Mouse (Mus musculus) forebrain, embryonic 10.5 days (tissue): ENCODE results near the gene Mllt10. TPM values are rescaled to one million over a fixed set of nuclear protein-coding genes. Genes with fewer than 3 reads are reported as not detected.

Source experiments
- DNase-seq: peaks from one replicate; pipeline ENCODE4 v3.0.0-alpha.2; 2017; ENCODE audit warnings: low spot score; ENCODE audit errors: extremely low spot score
- H3K27ac ChIP-seq: fragments of 300-500 bp; sonication (generic); 2 replicates; pipeline ENCODE4 v1.5.1; 2016; ENCODE audit warnings: mild to moderate bottlenecking
- H3K27me3 ChIP-seq: fragments of 300-500 bp; sonication (generic); 2 replicates; pipeline ENCODE4 v1.6.1; 2016; ENCODE audit warnings: mild to moderate bottlenecking; ENCODE audit not compliant: poor library complexity, severe bottlenecking
- H3K36me3 ChIP-seq: fragments of 300-500 bp; sonication (generic); replicated peaks from 2 replicates; pipeline ENCODE4 v1.6.1; 2016; ENCODE audit warnings: mild to moderate bottlenecking, moderate library complexity
- H3K4me1 ChIP-seq: fragments of 300-500 bp; sonication (generic); 2 replicates; pipeline ENCODE4 v1.6.1; 2016
- H3K4me3 ChIP-seq: fragments of 300-500 bp; sonication (generic); 2 replicates; pipeline ENCODE4 v1.5.1; 2016; ENCODE audit warnings: mild to moderate bottlenecking, moderate library complexity
- H3K9me3 ChIP-seq: fragments of 300-500 bp; sonication (generic); 2 replicates; pipeline ENCODE4 v1.6.1; 2016; ENCODE audit warnings: mild to moderate bottlenecking, moderate library complexity
- WGBS: fragments of 180-500 bp; shearing (Covaris S2); methylation state at CpG from one replicate; pipeline ENCODE4 v1.1.7; 2016; 5-methylcytosine and 5-hydroxymethylcytosine counted together
- polyA plus RNA-seq: library from polyadenylated mRNA; unstranded; fragments of >200 nt; fragmentation: Nextera tagmentation; extraction: Ambion mirVana; gene quantifications from 2 replicates; pipeline ENCODE4 v1.2.1, GENCODE M21; 2016

The Mllt10 gene
- polyA plus RNA-seq, 1 experiment from 2014 or later, result 65.0 TPM

DNA sequence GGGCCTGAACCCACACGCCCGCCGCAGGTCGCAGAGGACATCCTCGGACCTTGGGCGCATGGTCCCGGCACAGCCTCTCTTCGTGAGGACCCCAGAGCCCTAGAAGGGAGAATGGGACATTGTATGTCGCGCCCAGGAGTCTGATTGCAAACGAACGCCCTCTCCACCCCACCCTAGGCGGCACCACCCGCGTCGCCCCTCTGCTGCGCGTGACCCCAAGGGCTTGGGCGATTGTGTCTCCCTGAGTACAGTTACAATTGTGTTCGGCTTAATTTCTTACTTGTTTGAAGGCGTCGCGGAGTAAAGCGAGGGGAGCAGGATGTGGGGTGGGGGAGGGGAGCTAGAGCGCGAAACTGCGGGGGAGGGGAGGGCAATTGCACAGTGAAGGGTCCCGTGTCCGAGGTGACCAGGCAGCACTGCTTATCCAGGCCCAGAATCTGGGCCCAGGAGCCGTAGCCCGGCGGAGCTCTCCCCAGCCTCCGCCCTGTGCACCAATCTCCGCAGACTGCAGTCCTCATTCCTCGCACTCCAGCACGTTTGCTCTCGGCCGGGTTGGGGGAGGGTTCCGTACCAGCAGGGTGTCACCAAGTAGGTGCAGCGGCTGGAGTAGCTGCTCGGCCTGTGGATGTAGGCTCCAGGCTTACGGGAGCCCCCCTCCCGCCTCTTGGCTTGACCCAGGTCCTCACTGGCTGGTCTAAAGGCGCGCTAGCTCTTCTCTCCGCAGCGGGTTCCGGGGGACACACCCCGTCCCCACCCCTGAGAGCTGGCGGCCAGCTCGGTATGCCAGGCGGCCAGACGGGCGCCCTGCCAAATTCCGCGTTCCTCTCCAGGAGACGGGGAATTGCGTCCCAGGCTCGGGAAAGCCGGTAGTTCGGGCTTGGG, 26.7 kb upstream of the Mllt10 start:
- no peaks in the 10 kb centered on the region for H3K36me3 ChIP-seq
- H3K9me3 ChIP-seq, result no peaks in the 10 kb centered on the region
- peak; percentile 83 for DNase-seq
- peak overlapping the region; percentile 100 for H3K27ac ChIP-seq
- WGBS, result under 1% methylated on average over 61 of the region's 61 CpGs
- H3K27me3 ChIP-seq, result no peaks in the 10 kb centered on the region
- H3K4me3 ChIP-seq, result peak overlapping the region; percentile 80
- H3K4me1 ChIP-seq, result peaks cover 95% of the 10 kb centered on the region

DNA sequence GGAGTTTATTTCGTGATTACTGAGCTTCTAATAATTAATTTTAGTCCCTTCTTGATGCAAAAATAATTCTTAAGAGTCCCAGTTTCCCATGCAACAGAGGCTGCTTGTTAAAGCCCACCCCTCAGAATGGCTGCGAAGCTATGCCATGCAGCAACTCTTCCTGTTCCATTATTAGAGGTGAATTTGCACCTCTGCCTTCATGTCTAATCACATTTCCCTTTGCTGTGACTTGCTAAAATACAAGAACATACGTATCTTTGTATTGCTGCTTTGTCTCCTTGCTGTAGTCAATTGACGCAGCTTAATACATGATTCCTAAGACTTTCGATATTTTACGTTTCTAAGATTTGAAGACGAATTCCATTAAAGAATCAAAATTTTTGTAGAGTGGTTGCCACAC, 25.4 kb upstream of the Mllt10 start:
- H3K27ac ChIP-seq, result peak overlapping the region; percentile 100
- H3K4me3 ChIP-seq, result peak overlapping the region; percentile 80
- no peaks in the 10 kb centered on the region for H3K36me3 ChIP-seq
- no peaks in the 10 kb centered on the region for H3K27me3 ChIP-seq
- WGBS, result 41% methylated on average over 7 of the region's 7 CpGs
- peaks cover 95% of the 10 kb centered on the region for H3K4me1 ChIP-seq
- no peak for DNase-seq
- H3K9me3 ChIP-seq, result no peaks in the 10 kb centered on the region

DNA sequence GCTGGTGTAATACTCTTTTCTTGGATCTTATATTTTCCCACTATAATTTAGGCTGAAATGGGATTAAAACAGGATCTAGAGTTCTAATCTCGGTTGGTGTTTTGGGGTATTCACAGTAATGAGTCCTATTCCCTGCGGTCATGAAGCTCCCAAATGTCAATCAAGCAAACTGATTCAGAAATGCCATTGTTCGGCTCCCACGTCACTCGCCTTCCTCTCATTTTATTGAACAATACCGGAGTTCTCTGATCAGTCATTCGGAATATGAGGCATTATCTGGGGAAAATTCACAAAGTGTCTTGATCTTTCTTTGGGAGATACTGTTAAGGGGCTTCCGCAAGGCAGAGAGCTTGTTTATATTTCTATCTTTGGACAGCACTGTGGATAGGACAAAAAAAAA, 24.5 kb upstream of the Mllt10 start:
- peak; percentile 67 for DNase-seq
- peak overlapping the region; percentile 100 for H3K27ac ChIP-seq
- H3K27me3 ChIP-seq, result no peaks in the 10 kb centered on the region
- no peaks in the 10 kb centered on the region for H3K36me3 ChIP-seq
- peak overlapping the region; percentile 80 for H3K4me3 ChIP-seq
- H3K4me1 ChIP-seq, result peaks cover 96% of the 10 kb centered on the region
- 5% methylated on average over 8 of the region's 8 CpGs for WGBS
- no peaks in the 10 kb centered on the region for H3K9me3 ChIP-seq

DNA sequence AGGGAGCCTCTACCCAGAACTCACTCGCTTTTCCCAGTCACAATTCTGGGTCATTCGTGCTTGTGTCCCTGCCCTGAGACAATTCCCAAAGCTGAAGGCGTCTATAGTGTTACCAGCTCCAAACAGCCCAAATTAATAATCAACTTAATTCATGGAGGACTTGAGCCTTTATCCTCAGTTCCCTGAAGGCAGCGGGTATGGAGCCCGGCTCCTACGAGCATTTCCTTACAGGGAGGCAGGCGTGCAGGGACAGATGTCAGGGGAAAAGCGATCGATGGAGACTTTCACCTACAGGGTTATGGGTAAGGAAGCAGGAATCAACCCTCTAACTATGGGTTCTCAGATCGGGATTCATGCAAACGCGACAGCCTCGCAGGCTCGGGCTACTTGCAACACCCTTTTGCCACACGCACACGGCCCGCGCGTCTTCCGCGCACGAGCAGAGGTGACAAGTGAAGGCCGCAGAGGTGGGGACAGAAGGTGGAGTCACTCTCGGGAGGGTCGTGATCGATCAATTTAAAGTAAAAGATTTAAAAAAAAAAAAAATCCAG, 23.7 kb upstream of the Mllt10 start:
- H3K27ac ChIP-seq, result peak overlapping the region; percentile 100
- peak overlapping the region; percentile 80 for H3K4me3 ChIP-seq
- peak; percentile 61 for DNase-seq
- H3K36me3 ChIP-seq, result no peaks in the 10 kb centered on the region
- peaks cover 94% of the 10 kb centered on the region for H3K4me1 ChIP-seq
- under 1% methylated on average over 26 of the region's 26 CpGs for WGBS
- no peaks in the 10 kb centered on the region for H3K27me3 ChIP-seq
- H3K9me3 ChIP-seq, result no peaks in the 10 kb centered on the region

DNA sequence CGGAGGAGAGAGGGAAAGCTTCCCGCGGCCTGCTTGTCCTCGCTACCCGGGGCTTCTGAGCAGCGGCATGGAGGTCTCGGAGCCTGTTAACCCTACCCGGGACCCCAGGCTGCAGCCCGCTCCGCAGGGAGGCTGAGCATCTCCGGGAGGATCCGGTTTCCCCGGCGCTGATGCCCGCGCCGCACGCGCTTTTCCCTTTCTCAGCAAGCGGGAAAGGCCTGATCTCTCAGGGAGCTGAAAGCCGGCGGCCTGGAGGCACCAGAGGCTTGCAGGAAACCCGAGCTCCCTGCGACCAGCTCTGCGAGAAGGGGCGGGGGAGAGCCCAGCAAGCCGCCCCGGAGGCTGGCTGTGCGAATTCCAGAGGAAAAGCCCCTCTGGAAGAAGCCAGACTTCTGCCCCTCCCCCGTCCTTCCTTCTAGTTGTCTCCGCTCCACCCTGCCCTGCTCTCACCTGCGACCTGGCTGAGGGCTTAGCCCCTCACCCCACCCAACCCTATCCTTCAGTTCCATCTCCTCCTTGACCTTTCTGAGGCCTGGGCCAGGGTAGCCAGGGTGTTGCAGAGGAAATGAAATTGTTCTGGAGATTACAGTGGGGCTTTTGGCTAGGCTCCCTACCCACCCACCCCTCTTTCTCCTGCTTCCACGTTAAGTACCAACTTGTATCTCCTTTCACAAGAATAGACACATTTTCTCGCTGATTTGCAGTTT, 23.1 kb upstream of the Mllt10 start:
- WGBS, result under 1% methylated on average over 34 of the region's 34 CpGs
- peak; percentile 84 for DNase-seq
- H3K4me3 ChIP-seq, result peak overlapping the region; percentile 80
- H3K36me3 ChIP-seq, result no peaks in the 10 kb centered on the region
- H3K27ac ChIP-seq, result peak overlapping the region; percentile 100
- no peaks in the 10 kb centered on the region for H3K27me3 ChIP-seq
- H3K9me3 ChIP-seq, result no peaks in the 10 kb centered on the region
- H3K4me1 ChIP-seq, result peaks cover 93% of the 10 kb centered on the region

DNA sequence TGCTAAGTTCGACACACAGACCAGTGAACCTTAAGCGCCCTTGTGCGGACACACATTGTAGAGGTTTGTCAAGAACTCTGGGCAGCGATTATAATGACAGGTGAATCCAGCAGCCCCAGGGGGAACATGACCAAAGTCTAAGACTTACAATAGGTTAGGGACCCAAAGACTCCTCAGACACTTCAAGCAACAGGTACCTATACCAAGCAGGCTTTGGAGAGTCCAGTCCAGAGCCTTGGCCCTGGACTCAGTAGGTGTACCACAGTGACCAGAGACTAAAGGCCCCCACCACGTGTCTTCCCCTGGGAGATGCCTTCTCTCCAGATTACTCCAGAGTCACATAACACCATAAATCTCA, 22.5 kb upstream of the Mllt10 start:
- Histone ChIP-seq H3K27me3 (no peaks in the 10 kb centered on the region), H3K4me1 (peaks cover 93% of the 10 kb centered on the region), H3K9me3 (no peaks in the 10 kb centered on the region), H3K36me3 (no peaks in the 10 kb centered on the region), H3K27ac (peak overlapping the region; percentile 100), H3K4me3 (peak overlapping the region; percentile 80)
- 18% methylated on average over 5 of the region's 5 CpGs for WGBS
- DNase-seq, result no peak

DNA sequence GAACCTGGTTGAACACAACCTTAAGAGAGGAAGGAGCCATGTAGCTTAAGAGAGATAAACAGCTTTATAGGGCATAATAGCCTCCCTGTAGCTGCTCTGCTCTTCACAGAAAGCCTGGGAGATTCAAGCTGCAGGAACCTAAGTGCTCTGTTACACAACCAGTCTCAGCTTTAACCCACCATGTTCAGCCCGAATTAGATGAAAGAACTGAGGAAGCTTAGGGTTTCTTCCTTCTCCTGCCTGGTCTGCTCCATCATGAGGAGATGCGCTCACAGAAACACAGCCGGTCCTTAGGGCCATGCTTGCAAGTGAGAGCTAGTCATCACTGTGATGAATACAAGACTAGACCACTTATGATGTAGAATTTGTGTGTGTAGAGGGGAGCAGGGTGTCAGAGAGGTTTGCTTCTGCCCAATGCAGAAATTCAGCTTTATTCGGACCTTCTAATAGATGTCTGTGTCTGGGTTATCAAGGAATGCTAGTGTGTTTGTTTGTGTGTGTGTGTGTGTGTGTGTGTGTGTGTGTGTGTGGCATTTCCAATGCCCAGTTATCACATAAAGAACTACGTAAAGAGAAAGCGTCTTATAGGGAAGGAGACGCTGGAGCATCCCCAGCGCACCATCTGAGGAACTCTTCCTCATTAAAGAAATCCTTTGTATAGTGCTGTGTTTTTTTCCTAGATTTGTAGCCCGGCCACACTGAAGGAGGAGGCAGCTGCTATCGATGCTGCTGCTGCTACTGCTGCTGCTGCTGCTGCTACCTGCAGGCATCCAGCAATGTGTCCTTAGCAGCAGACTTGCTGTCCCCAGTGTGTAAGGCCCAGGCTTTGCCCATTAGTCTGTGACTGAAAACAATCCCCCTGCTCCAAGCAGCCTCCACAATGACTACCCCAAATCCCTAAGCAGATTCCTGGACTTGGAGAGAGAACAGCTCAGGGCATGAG, 21.6 kb upstream of the Mllt10 start:
- no peaks in the 10 kb centered on the region for H3K9me3 ChIP-seq
- H3K4me1 ChIP-seq, result peaks cover 95% of the 10 kb centered on the region
- 28% methylated on average over 10 of the region's 10 CpGs for WGBS
- no peaks in the 10 kb centered on the region for H3K27me3 ChIP-seq
- peak; percentile 36 for DNase-seq
- H3K36me3 ChIP-seq, result no peaks in the 10 kb centered on the region
- H3K27ac ChIP-seq, result peak overlapping the region; percentile 100
- peak overlapping the region; percentile 80 for H3K4me3 ChIP-seq

DNA sequence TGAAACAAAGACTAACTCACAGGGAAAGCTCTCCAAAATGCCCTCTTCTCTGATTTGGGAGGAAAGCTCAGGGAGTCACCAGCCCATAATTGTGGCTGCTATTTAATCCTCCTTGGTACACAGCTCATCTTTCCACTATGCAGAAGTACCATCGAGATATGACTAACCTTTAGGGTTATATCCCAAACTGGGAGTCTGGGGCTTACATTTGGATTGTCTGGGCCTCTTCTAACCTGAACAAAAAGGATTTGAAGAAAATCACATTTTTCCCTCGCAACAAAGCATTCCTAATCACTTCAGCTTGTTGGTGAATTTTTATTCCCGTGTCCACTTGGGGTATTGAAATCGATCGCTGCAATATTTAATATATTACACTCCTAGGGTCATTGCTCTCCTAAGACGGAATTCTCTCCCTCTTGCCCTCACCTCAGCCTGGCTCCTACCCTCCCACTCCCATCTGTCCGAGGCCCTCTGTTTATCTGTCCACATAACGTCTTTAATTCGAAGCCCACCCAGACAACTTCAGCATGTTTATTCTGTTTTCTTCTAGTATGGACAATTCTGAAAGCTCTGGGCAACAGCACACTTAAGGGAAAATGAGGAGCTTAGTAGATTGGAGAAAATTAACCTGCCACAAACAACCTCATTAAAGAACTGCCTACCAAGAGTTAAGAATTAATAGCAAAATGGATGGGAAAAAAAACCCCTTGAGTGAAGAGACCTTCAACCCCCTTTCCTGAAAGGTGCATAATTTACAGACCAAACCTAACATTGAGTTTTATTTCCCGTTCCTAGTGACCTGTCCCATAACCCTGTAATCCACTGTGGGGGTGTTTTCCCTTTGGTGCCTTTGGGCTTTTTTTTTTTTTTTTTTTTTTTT, 20.4 kb upstream of the Mllt10 start:
- Histone ChIP-seq H3K4me3 (peak overlapping the region; percentile 80; the same call in 1 of the 2 replicates), H3K27ac (peak overlapping the region; percentile 100), H3K9me3 (no peaks in the 10 kb centered on the region), H3K4me1 (peaks cover 97% of the 10 kb centered on the region), H3K36me3 (no peaks in the 10 kb centered on the region), H3K27me3 (no peaks in the 10 kb centered on the region)
- no peak for DNase-seq
- WGBS, result 36% methylated on average over 10 of the region's 10 CpGs

DNA sequence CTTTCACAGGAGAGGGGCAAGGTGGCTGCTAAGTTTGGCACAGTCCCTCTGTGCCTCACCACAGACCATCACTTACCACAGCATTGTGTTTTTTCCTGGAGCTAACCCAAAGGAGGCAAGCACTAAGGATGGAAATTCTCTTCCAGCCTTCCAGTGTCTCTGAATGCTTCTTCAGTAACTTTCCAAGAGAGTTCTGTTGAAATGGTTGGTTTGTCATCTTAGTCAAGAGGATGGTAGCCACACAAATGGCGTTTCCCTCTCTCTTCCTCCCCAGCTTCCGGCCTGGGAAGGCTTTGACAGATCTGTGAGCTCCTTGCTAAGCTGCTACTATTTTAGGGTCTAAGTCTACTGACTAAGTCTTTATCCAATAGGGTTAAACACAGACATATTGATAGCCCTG, 17.5 kb upstream of the Mllt10 start, which contains the start of gene A930004D18Rik:
Gene A930004D18Rik (minus strand): TSS at position 247 of the 400 bp plus-strand sequence.
- WGBS, result 57% methylated on average over 2 of the region's 2 CpGs
- Histone ChIP-seq H3K27me3 (no peaks in the 10 kb centered on the region), H3K4me1 (peaks cover 98% of the 10 kb centered on the region), H3K4me3 (peak within 1 kb of the TSS; percentile 93; the same call in 1 of the 2 replicates), H3K9me3 (no peaks in the 10 kb centered on the region), H3K36me3 (0 out of 2 replicates have a peak, but pooled peaks cover 7% of the 10 kb centered on the region), H3K27ac (peak within 1 kb of the TSS; percentile 99)
- DNase-seq, result no peak

DNA sequence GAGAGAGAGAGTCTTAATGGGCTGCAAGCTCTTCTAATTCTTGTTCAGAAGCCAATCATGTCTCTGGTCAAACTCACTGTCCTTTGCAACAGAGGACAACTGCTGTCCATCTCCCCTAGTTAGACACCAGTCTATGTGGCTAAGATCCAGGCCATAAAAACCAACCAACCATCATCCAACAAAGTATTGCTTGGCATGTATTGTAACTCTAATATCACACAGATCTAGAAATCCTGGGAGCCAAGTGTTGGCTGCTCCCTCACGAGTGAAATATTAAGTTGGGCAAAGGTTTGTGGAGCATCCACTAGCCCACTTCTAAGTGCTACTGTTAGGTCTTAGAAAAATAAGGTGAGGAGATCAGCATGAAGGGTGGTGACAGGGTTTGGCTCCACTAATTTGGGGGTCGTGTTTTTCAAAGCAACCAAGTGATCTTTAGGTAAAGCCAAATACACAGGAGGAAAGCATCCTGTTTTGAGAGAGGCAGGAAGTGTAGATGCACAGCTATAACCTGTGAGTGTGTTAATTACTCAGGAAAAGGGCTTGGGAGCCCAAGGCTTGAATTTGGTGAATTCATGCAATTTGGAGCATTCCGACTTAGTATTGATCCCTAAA, 16.8 kb upstream of the Mllt10 start:
- WGBS, result 48% methylated on average over 3 of the region's 3 CpGs
- H3K27ac ChIP-seq, result peak overlapping the region; percentile 99
- 0 out of 2 replicates have a peak, but pooled peaks cover 7% of the 10 kb centered on the region for H3K36me3 ChIP-seq
- H3K9me3 ChIP-seq, result no peaks in the 10 kb centered on the region
- H3K4me3 ChIP-seq, result peak overlapping the region; percentile 93; the same call in 1 of the 2 replicates
- no peaks in the 10 kb centered on the region for H3K27me3 ChIP-seq
- H3K4me1 ChIP-seq, result peaks cover 98% of the 10 kb centered on the region
- DNase-seq, result no peak

DNA sequence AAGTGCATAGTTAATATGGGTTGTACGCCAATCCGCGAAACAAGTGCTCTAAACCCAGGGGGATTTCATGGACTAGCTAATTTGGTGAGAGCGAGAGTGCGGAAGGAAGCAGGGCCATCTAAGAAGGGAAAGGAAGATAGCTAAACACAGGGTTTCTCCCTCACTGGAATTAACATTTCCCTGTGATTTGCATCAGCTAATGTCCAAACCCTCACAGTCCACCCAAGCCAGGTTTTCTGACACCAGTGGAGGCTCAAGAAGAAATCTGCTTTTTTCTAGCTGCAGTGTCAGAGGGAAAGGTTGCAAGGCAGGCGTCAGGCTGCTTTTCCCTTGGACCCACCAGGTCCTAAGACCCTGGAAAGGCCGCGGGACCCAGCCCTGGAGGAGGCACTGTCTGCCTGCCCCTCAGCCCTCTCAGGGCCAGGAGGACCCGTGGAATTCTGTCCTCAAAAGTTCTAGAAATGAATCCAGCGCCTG, 16.1 kb upstream of the Mllt10 start:
- Histone ChIP-seq H3K36me3 (0 out of 2 replicates have a peak, but pooled peaks cover 7% of the 10 kb centered on the region), H3K4me3 (peak overlapping the region; percentile 93), H3K27ac (peak overlapping the region; percentile 99), H3K27me3 (no peaks in the 10 kb centered on the region), H3K9me3 (no peaks in the 10 kb centered on the region), H3K4me1 (peaks cover 96% of the 10 kb centered on the region)
- WGBS, result 12% methylated on average over 10 of the region's 10 CpGs
- peak; percentile 46 for DNase-seq
